Mouse (Mus musculus): ENCODE measurements at regions not wholly inside any gene's neighbourhood (a gene's known extent, or its start where the extent isn't known, plus 50 kb on each side); places are given as distances from the start of the nearest gene placed in this dataset.

DNA sequence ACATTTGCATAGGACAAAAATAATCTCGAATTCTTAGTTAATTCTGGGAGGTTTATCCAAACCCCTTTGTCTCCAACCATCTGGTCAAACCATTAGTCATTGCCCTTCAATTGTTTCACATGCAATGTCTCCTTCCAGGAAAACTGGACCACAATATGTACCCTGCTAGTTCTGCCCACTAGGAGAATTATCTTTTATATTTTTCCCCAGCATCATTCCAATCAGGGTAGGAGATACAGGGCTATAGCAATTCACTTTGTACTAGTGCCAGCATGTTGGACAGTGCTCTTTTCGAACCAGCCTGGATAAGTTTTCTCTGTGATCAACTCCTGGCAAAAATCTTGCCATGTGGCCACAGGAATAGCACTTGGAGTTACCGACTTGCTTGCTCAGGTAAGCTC, 300.6 kb downstream of the Otol1 start:
- Histone ChIP-seq H3K4me1 (replicated peaks) (no peaks in the 10 kb centered on the region), H3K27me3 (replicated peaks) (no peaks in the 10 kb centered on the region), H3K36me3 (no peaks in the 10 kb centered on the region), H3K27ac (ENCODE audit: poor library complexity, severe bottlenecking) (no peak overlapping the region), H3K4me2 (no peak overlapping the region), H3K9me3 (replicated peaks) (no peaks in the 10 kb centered on the region), H3K9ac (no peak overlapping the region), H3K4me3 (no peak overlapping the region)
- WGBS = 71% methylated on average over 3 of the region's 3 CpGs
- no peak for ATAC-seq (ENCODE audit: insufficient number of reproducible peaks, low FRiP score)

DNA sequence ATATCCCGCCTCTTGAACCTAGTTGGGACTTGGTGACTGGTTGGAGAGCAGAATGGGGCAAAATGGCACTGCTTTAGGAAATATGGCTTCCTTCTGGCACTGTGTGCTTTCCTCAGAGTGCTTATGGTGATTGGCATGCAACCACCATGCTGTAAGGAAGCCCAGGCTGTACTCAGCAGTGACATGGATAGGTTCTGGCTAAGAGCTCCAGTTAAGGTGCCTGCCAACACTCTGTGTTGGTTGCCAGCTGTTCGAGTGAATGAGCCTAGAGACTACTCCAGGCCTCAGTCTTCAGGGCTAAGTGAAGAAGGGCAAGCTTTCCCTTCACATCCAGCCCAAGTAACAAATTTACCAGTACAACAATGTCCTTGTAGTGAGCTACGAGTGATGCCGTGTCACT, 301.9 kb downstream of the Otol1 start:
- ATAC-seq (ENCODE audit: insufficient number of reproducible peaks, low FRiP score) = no peak
- no peak overlapping the region for H3K27ac ChIP-seq (ENCODE audit: poor library complexity, severe bottlenecking)
- no peaks in the 10 kb centered on the region for H3K36me3 ChIP-seq
- no peak overlapping the region for H3K9ac ChIP-seq
- H3K9me3 ChIP-seq (replicated peaks) = no peaks in the 10 kb centered on the region
- H3K4me2 ChIP-seq = no peak overlapping the region
- 75% methylated on average over 4 of the region's 4 CpGs for WGBS
- no peaks in the 10 kb centered on the region for H3K4me1 ChIP-seq (replicated peaks)
- H3K27me3 ChIP-seq (replicated peaks) = no peaks in the 10 kb centered on the region
- H3K4me3 ChIP-seq = no peak overlapping the region

DNA sequence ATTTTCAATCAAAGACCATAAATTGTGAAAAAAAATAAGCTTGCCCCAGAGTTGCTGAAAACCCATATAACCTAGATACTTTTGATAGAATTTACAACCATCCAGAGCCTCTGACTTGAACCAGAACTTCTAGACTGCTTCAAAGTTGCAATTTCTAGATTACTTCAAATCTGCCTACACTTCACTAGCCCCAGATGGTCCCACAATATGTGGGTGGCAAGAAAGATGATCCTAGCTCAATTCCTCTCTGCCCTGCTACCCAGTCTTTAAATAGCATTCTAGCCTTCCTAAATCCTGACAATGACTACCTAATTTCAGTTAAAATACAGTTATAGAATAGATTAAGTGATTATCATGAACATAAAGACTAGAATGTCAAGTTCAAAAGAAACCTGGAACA, 303.6 kb downstream of the Otol1 start:
- Histone ChIP-seq H3K27me3 (replicated peaks) (no peaks in the 10 kb centered on the region), H3K9ac (no peak overlapping the region), H3K4me2 (no peak overlapping the region), H3K4me1 (replicated peaks) (no peaks in the 10 kb centered on the region), H3K9me3 (replicated peaks) (no peaks in the 10 kb centered on the region), H3K36me3 (no peaks in the 10 kb centered on the region), H3K27ac (ENCODE audit: poor library complexity, severe bottlenecking) (no peak overlapping the region), H3K4me3 (no peak overlapping the region)
- ATAC-seq (ENCODE audit: insufficient number of reproducible peaks, low FRiP score) = no peak

DNA sequence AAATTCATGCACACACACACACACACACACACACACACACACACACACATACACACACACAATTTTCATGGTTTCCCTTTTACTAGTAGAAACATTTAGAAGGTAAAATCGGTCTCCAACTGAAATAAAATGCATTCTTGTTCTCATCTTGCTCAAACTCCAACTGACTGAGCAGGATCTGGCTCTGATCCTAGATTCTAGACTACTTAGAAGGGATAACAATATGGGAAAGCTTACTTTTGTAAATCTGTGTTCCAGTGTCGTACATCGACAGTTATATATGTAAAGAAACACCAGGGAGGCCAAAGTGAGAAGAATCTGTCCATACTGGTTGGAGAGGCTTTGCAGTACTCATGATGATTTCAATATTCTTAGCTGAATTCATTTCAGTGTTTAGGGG, 304.6 kb downstream of the Otol1 start:
- no peaks in the 10 kb centered on the region for H3K36me3 ChIP-seq
- H3K27ac ChIP-seq (ENCODE audit: poor library complexity, severe bottlenecking) = no peak overlapping the region
- H3K4me2 ChIP-seq = no peak overlapping the region
- no peak overlapping the region for H3K9ac ChIP-seq
- no peak for ATAC-seq (ENCODE audit: insufficient number of reproducible peaks, low FRiP score)
- H3K9me3 ChIP-seq (replicated peaks) = no peaks in the 10 kb centered on the region
- no peak overlapping the region for H3K4me3 ChIP-seq
- H3K27me3 ChIP-seq (replicated peaks) = no peaks in the 10 kb centered on the region
- no peaks in the 10 kb centered on the region for H3K4me1 ChIP-seq (replicated peaks)
- WGBS = 79% methylated on average over 3 of the region's 3 CpGs

DNA sequence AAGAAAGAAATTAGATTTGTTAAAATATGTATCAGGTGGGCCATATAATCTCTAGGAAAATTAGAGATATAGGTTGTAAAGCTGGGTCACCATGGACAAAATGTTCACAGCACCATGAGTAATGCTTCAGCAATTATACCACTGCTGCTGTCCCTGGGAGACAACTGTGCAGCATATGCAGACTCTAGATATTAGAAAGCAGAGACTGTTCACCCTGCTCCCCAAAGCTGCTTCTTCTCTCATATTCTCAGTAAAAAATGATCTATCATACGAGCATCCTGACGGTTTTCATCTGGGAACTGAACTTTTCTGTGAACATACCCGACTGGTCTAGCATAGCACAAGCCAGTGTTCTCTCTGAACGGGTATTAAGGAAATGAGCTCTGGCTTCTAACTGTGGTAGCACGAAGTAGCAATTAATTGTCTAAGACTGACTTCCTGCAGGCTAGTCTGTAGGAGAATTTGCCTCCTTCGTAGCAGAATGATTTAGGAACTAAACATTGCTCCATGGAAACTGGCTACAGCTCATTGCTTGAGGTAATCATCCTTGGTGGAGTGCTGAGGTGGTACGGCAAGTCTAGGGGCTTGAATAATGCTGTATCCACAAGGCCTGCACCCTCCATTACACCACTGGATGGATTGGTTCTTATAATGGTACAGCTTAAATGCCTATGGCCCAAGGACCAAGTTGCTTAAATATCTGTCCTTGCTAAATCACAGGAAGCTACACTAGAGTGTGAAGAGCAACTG, 305.9 kb downstream of the Otol1 start:
- 71% methylated on average over 7 of the region's 7 CpGs for WGBS
- Histone ChIP-seq H3K9me3 (replicated peaks) (no peaks in the 10 kb centered on the region), H3K27ac (ENCODE audit: poor library complexity, severe bottlenecking) (no peak overlapping the region), H3K4me2 (no peak overlapping the region), H3K9ac (no peak overlapping the region), H3K36me3 (no peaks in the 10 kb centered on the region), H3K27me3 (replicated peaks) (no peaks in the 10 kb centered on the region), H3K4me1 (replicated peaks) (no peaks in the 10 kb centered on the region), H3K4me3 (no peak overlapping the region)
- ATAC-seq (ENCODE audit: insufficient number of reproducible peaks, low FRiP score) = no peak

DNA sequence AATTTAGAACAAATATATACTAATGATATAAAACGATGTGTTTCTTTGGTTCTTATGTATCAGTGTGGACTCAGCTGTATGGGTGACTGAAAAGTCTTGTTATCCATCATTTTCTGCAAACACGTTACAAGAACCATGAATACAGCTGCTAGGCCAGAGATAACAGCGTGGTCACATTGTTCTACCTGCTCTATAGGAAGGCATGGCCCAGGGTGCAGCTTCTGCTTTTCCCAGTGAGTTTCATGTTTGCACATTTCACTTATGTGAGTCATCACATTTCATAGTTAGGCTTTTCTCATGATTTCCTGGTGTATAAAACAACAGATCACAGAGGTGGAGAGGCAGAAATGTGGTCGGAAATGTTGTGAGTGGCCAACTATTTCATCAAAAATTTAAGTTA, 306.8 kb downstream of the Otol1 start:
- no peaks in the 10 kb centered on the region for H3K36me3 ChIP-seq
- no peak overlapping the region for H3K4me2 ChIP-seq
- no peak for ATAC-seq (ENCODE audit: insufficient number of reproducible peaks, low FRiP score)
- no peak overlapping the region for H3K9ac ChIP-seq
- no peaks in the 10 kb centered on the region for H3K9me3 ChIP-seq (replicated peaks)
- H3K4me3 ChIP-seq = no peak overlapping the region
- 71% methylated on average over 4 of the region's 4 CpGs for WGBS
- H3K27ac ChIP-seq (ENCODE audit: poor library complexity, severe bottlenecking) = no peak overlapping the region
- H3K4me1 ChIP-seq (replicated peaks) = no peaks in the 10 kb centered on the region
- H3K27me3 ChIP-seq (replicated peaks) = no peaks in the 10 kb centered on the region

DNA sequence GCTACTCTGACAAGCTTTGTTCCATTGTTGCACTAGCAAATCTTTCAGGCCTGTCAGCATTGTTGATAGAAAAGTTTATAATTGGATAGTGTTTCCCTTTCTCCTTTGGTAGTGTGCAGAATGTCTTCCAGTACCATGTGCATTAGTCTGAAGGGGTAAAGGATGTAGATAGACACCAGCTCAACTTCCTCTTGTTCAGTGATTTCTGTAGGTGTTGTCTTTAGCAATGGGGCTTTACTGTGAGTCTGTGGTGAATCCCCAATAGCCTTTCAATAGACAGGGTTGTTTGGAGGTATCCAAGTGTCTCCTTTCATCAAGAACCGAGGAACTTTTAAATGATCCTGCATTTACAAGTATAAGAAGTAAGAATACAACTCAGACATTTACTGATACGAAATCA, 311.0 kb downstream of the Otol1 start:
- 72% methylated on average over 2 of the region's 2 CpGs for WGBS
- Histone ChIP-seq H3K27me3 (replicated peaks) (no peaks in the 10 kb centered on the region), H3K27ac (ENCODE audit: poor library complexity, severe bottlenecking) (no peak overlapping the region), H3K36me3 (no peaks in the 10 kb centered on the region), H3K4me2 (no peak overlapping the region), H3K9ac (no peak overlapping the region), H3K4me1 (replicated peaks) (no peaks in the 10 kb centered on the region), H3K4me3 (no peak overlapping the region), H3K9me3 (replicated peaks) (no peaks in the 10 kb centered on the region)
- ATAC-seq (ENCODE audit: insufficient number of reproducible peaks, low FRiP score) = no peak

DNA sequence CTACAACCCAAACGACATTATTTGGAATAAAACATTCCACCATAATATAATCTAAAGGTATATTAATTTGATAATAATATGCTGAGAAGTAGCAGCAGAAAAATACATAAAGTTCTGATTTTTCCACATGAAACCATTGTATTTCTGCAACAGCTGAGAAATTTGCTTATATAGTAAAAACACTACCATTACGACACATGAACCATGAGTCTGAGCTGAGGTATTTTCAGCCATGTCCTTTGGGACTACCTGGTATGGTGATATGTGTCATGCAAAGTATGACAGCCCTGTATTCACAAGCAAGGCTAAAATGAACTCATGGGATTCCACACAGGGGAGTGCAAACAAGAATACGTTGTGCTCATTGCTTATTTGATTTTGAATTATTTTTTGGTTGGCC, 311.7 kb downstream of the Otol1 start:
- Histone ChIP-seq H3K9me3 (replicated peaks) (no peaks in the 10 kb centered on the region), H3K4me1 (replicated peaks) (no peaks in the 10 kb centered on the region), H3K27me3 (replicated peaks) (no peaks in the 10 kb centered on the region), H3K4me2 (no peak overlapping the region), H3K9ac (no peak overlapping the region), H3K27ac (ENCODE audit: poor library complexity, severe bottlenecking) (no peak overlapping the region), H3K4me3 (no peak overlapping the region), H3K36me3 (no peaks in the 10 kb centered on the region)
- 70% methylated on average over 3 of the region's 3 CpGs for WGBS
- no peak for ATAC-seq (ENCODE audit: insufficient number of reproducible peaks, low FRiP score)

DNA sequence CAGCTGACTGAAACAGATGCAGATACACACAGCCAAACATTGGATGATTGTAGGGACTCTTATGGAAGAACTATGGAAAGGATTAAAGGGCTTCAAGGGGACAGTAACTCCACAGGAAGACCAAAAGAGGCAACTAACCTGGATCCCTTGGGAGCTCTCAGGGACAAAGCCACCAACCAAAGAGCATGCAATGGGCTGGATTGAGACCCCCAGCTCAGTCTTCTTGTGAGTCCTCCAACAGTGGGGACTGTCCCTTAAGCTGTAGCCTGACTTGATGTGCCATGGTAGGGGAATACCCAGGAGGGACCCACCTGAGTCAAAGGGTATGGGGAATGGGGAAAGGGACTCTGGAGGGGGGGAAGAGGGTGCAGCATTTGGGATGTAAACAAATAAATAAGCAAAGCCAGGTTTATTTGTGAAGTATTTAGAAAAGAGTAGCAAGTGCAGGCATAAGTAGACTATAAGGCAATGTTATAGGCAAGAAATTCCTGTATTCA, 313.8 kb downstream of the Otol1 start:
- H3K9me3 ChIP-seq (replicated peaks) = no peaks in the 10 kb centered on the region
- no peak for ATAC-seq (ENCODE audit: insufficient number of reproducible peaks, low FRiP score)
- H3K27me3 ChIP-seq (replicated peaks) = no peaks in the 10 kb centered on the region
- H3K36me3 ChIP-seq = no peaks in the 10 kb centered on the region
- H3K4me3 ChIP-seq = no peak overlapping the region
- no peak overlapping the region for H3K4me2 ChIP-seq
- no peak overlapping the region for H3K9ac ChIP-seq
- H3K4me1 ChIP-seq (replicated peaks) = no peaks in the 10 kb centered on the region
- no peak overlapping the region for H3K27ac ChIP-seq (ENCODE audit: poor library complexity, severe bottlenecking)

DNA sequence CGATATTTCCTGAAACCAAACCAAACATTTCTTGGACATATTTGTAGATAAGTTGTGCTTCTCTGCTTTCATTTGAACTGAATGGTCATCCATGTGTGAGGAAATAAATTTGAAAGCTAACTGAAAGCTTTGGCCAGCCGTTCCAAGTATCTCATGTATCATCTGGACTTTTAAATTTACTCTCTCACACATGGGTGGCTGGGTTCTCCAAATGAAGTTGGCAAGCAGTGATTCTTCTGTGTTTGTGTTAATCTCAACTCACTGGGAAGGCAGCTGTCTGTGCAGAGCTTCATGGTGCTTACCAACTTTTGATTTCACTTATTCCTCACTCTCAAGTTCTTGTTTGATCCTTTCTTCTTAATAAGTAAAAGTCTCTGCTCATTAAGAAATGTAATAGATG, 317.3 kb downstream of the Otol1 start:
- no peak for ATAC-seq (ENCODE audit: insufficient number of reproducible peaks, low FRiP score)
- H3K4me1 ChIP-seq (replicated peaks) = no peaks in the 10 kb centered on the region
- H3K9me3 ChIP-seq (replicated peaks) = no peaks in the 10 kb centered on the region
- WGBS = 75% methylated on average over 2 of the region's 2 CpGs
- H3K4me2 ChIP-seq = no peak overlapping the region
- H3K27me3 ChIP-seq (replicated peaks) = no peaks in the 10 kb centered on the region
- H3K27ac ChIP-seq (ENCODE audit: poor library complexity, severe bottlenecking) = no peak overlapping the region
- no peak overlapping the region for H3K9ac ChIP-seq
- no peak overlapping the region for H3K4me3 ChIP-seq
- H3K36me3 ChIP-seq = no peaks in the 10 kb centered on the region

Measured in heart, embryonic 12.5 days (tissue).